Mouse (Mus musculus) lung, postnatal 10 days (tissue): Measurements from ENCODE around the gene Zfp966.
"Not testable (repeated sequence)": the region's sequence is repeated elsewhere in the genome, so short reads cannot be mapped to it uniquely, and the experiment has no call there.

Experiments used
- DNase-seq: peaks from one replicate; pipeline ENCODE4 v3.0.0; 2021

Gene Zfp966

GRCm38 (mm10) chr2:175931000-175931399, at the start of gene Zfp966:
Zfp966 (minus strand) TSS chr2:175931100.
- not testable (repeated sequence) for DNase-seq

- not testable (repeated sequence) for DNase-seq
Measured at GRCm38 (mm10) chr2:175965031-175965430, 34.1 kb upstream of the Zfp966 start, which contains the start of gene Gm2026. Gm2026 (plus strand) TSS chr2:175965331.

DNA sequence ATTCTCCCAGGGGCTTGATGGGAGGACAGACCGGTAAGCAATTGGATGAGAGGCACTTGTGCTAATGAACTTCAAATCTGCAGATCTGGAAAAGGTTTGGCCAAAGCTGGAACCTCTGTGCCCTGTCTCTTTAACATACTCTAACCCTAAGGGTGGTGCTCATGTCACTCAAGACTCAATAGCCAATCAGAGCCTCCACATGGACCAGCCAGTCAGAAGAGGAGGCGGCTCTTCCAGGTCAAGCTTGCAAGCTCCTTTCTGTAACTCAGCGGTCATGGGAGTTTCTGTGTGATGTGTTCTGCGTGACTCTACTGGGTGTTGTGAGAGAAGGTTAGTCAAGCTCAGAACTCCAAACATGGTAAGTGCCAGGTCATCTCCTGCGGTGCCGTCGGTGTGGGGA, 61.9 kb downstream of the Zfp966 start, which contains the start of gene Gm6710:
Gene Gm6710, plus strand, starts transcription at position 196 of the 400 bp plus-strand sequence.
- not testable (repeated sequence) for DNase-seq
